Mouse (Mus musculus) frontal cortex, adult (tissue): ENCODE measurements around the gene Ahnak2.

Source experiments
- ATAC-seq: cut with Nextera tagmentation; 2 replicates; pipeline ENCODE4 v1.9.2; 2017; ENCODE audit warnings: mild to moderate bottlenecking, moderate library complexity, mixed read lengths; ENCODE audit not compliant: low TSS enrichment

Ahnak2 gene

DNA sequence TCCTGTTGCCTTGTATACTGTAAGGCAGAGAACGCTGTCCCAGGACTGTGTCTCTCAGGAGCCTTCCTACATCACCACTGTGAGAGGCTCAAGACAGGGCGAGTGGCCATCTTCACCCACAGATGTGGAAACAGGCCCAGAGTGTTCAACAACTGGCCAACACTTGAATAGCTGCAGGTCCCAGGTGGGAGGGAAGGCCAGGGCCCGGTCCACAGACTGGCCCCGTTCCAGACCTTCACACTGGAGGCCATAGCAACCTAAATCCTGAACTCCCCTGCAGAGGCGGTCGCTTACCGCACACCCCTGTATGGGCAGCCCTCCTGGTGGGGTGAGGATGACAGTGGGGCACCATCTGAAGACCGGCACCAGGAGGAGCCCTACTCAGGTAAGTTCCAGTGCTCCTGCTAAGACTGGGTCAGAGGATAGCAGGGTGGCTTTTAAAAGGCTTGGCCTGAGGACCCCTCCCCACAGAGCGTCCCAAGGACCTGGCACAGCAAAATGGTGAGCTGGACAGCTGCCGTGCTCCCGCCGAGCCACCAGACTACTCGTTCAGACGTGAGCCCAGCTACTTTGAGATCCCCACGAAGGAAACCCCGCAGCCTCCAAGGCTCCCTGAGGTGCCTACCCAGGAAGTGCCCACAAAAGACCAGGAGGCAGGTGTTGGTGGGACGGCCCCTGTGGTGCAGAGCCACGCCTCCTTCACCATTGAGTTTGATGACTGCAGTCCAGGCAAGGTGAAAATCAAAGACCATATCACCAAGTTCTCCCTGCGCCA is 67.4 kb downstream of the Ahnak2 start:
- ATAC-seq = no peak

DNA sequence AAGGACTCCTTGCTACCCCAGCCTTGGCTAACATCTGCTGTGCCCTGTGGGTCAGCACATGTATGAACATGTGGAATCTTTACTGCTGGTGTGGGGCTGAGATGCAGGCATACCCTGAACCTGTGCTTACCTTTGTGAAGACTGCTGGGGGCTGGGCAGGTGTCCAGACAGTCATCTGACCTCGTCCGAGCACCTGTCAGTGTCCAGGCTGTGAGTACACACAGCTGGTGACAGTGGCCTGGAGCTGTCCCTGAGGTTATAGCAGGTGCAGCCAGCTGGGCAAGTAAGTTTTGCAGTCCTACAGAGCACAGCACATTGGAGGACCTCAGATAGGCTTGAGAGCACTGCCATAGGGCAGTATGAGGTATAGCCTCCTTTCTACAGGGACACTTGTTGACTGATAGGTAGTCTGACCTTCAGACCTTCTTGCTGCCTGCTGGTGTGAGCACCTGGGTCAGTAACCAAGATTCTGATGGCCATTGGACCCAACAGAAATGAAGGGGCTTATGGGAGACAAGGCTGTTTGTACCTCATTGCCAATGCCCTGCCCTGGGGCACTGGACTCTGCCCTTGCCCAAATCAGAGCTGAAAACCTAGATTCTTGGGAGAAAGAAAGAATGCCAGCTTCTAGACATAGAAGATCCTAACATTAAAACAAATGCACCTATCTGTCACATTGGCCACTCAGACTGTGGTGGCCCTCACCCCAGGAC is 68.2 kb downstream of the Ahnak2 start:
- ATAC-seq = no peak

DNA sequence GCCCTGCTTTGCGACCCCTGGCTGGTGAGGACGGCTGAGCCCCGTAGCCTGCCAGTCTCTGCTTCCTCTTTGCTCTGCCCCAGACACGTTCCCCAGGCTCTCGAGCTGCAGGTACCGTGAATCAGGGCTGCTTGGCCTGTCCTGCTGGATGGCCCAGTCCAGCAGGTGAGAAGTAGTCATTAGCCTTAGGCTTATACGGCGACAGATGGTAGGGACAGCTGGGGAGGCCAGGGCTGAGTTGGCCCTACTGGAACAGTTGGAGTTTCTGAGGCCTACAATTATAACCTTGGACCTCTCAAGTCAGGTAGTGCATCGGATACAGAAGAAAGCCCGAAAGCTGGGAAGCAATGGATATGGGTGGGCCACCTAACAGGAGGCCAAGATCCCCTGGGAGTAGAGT is 69.9 kb downstream of the Ahnak2 start:
- no peak for ATAC-seq

DNA sequence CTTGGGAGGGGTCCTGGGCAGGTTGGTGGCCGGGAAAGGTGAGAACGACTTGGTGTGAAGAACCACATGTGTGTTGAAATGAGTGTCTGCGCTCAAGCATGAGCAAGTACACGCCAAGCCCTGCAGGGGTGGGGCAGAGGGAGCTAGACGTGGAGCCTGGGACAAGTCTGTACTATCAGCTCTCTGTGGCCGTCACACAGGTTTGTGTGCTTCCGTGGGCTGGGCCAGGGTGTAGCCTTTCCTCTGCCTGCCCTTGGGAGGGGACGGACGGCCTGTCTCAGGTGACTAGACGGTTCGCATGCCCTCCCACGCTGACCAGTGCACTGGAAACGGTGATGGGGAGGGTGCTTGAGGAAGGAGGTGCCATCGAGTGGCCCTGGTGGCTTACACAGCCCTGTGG is 71.6 kb downstream of the Ahnak2 start:
- ATAC-seq = no peak

DNA sequence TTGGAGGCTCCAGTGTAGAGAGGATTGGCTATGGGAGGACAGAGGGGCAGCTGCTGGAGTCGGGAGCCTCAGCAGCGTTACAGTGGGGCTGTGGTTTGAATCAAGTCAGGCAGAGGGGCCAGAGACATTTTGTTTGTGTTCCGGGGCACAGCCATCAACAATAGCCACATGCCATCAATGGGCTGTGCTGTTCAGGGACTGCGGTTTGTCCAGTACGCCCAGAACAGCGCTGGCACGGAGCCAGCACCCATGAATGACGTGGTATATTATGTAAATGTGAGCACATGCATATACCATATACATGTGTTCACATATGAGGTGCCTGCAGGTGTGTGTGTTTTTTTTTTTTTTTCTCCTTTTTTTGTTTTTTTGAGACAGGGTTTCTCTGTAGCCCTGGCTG is 74.7 kb downstream of the Ahnak2 start:
- ATAC-seq = no peak

DNA sequence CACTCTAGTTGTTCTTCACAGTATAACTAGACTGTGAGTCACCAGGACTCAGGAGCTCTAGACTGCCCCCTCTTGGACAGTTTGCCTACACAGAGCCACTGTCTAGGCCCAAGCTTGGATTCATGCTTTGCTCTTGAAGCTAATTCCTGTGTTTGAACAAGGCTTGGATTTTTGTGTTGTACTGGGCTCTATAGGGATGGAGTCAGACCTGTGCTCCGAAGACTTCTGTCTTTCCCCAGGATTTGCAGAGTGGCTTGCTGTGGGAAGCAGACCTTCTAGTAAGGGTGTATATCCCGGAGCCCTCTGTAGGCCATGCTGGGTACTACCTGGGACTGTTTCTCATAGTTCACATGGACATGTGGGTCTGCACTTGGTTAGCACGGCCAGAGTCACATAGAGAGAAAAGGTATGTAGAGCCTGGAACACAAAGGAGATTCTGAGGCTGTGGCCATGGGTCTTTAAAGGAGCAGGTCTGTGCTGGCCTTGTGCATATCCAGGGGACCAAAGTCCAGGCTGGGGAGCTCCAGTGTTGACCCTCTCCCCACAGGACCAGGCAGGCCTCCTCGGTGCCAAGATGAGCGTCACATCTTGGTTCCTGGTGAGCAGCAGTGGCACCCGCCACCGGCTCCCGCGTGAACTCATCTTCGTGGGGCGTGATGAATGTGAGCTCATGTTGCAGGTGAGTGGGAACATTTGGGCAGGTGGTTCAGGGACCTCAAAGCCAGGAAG is 78.2 kb downstream of the Ahnak2 start:
- ATAC-seq = peak; percentile 45

DNA sequence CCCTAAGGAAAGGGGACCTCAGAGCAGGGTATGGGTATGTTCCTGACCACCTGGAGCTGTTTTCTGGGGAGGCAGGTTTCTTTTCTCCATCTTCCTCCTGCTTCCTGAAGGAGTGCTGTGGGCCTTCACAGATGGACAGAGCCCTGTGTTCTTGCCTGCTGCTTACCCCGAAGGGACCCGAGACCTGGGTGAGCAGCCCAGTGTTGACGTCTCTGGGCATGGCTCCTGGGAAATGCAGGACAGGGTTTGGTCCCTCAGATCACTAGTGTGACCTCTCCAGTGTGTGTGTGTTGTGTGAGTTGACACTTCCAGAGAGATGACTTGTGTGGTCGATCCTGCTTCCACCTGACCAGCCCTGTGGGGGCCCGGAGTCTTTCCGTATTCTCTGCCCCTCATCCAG is 79.0 kb downstream of the Ahnak2 start:
- ATAC-seq = no peak

DNA sequence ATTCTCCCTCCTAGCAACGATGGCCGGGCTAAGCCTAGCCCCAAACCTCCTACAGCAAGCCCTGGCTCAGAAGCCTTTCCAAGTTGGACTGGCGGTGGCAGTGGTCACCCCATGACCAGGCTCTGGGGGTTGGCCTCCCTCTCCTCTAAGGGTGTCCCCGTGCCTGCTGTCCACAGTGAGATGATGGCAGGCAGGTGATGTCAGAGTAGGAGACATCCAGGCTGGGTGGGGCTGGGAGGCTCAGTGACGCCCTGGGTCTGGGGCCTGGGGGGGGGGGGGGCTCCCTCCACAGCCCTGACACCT is 79.5 kb downstream of the Ahnak2 start:
- ATAC-seq = no peak

DNA sequence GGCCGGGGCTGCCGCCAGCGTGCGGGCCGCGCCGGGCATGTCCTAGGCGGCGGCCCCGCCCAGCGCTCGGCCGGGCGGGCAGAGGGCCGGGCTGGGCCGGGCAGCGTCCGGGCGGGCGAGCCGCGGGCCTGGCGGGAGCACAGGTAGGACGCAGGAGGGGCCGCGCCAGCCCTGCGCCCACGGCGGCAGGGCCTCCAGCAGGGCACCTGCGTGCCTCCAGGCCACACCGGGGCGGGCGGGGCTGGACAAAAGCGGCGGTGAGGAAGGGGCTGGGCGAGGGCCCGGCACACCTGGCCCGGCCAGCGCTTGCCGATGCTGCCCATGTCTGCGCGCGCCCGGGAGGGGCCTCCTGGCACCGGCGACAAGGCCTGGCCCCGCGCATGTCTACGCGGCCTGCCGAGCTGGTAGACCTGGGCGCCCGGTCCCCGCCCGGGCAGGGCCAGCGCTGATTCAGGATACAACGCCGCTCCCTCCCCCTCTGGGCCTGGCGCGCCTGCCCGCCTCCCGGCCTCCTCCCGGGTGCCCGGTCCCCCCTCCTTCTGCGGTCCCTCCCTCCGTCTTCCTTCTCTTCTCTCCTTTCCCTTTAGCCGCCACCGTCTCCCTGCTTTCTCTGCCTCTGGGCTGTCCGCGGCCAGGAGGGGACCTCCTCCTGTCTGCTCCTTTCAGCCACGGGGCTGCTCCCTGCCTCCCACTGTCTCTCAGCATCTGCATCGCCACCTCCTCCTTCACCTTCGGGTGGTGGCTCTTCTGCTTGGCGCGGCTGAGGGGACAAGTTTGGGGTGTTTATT is 80.0 kb downstream of the Ahnak2 start:
- ATAC-seq = peak; percentile 38
